Mouse (Mus musculus): ENCODE results near the gene Cpn1.
"Not testable (repeated sequence)": the region's sequence is repeated elsewhere in the genome, so short reads cannot be mapped to it uniquely, and the experiment has no call there.

Cpn1 gene

GRCm38 (mm10) chr19:43981992-43982391, 4.4 kb downstream of the Cpn1 start:
- DNase-seq (ENCODE audit: extremely low spot score, low spot score): no peak

- DNase-seq (ENCODE audit: extremely low spot score, low spot score): no peak
These were observed 5.6 kb downstream of the Cpn1 start for GRCm38 (mm10) chr19:43980711-43981110.

GRCm38 (mm10) chr19:43977799-43978198, 8.6 kb downstream of the Cpn1 start:
- no peak for DNase-seq (ENCODE audit: extremely low spot score, low spot score)

GRCm38 (mm10) chr19:43976661-43977060, 9.7 kb downstream of the Cpn1 start:
- DNase-seq (ENCODE audit: extremely low spot score, low spot score): no peak

GRCm38 (mm10) chr19:43974221-43974620, 12.1 kb downstream of the Cpn1 start:
- DNase-seq (ENCODE audit: extremely low spot score, low spot score): no peak

- DNase-seq (ENCODE audit: extremely low spot score, low spot score): no peak
These were observed 12.6 kb downstream of the Cpn1 start for GRCm38 (mm10) chr19:43973711-43974110.

GRCm38 (mm10) chr19:43972129-43972528, 14.2 kb downstream of the Cpn1 start:
- DNase-seq (ENCODE audit: extremely low spot score, low spot score): no peak

GRCm38 (mm10) chr19:43968436-43969026, 17.8 kb downstream of the Cpn1 start:
- DNase-seq (ENCODE audit: extremely low spot score, low spot score): no peak

GRCm38 (mm10) chr19:43966481-43966880, 19.9 kb downstream of the Cpn1 start:
- no peak for DNase-seq (ENCODE audit: extremely low spot score, low spot score)

- DNase-seq (ENCODE audit: extremely low spot score, low spot score): no peak
These were observed 20.8 kb downstream of the Cpn1 start for GRCm38 (mm10) chr19:43965496-43966085.

- no peak for DNase-seq (ENCODE audit: extremely low spot score, low spot score)
These were observed 23.6 kb downstream of the Cpn1 start for GRCm38 (mm10) chr19:43962795-43963194.

- no peak for DNase-seq (ENCODE audit: extremely low spot score, low spot score)
These were observed 25.2 kb downstream of the Cpn1 start for GRCm38 (mm10) chr19:43961185-43961584.

GRCm38 (mm10) chr19:43960014-43960413, 26.3 kb downstream of the Cpn1 start:
- DNase-seq (ENCODE audit: extremely low spot score, low spot score): no peak

GRCm38 (mm10) chr19:43959162-43959561, 27.2 kb downstream of the Cpn1 start:
- peak; percentile 77 for DNase-seq (ENCODE audit: extremely low spot score, low spot score)

GRCm38 (mm10) chr19:43957881-43958280, 28.5 kb downstream of the Cpn1 start:
- no peak for DNase-seq (ENCODE audit: extremely low spot score, low spot score)

GRCm38 (mm10) chr19:43957402-43957801, 29.0 kb downstream of the Cpn1 start:
- DNase-seq (ENCODE audit: extremely low spot score, low spot score): no peak

- no peak for DNase-seq (ENCODE audit: extremely low spot score, low spot score)
These were observed 31.1 kb downstream of the Cpn1 start for GRCm38 (mm10) chr19:43955266-43955665.

GRCm38 (mm10) chr19:43954864-43955263, 31.5 kb downstream of the Cpn1 start:
- DNase-seq (ENCODE audit: extremely low spot score, low spot score): no peak

GRCm38 (mm10) chr19:43952936-43953335, 33.4 kb downstream of the Cpn1 start:
- not testable (repeated sequence) for DNase-seq (ENCODE audit: extremely low spot score, low spot score)

GRCm38 (mm10) chr19:43949111-43949810, 37.1 kb downstream of the Cpn1 start:
- peak; percentile 59 for DNase-seq (ENCODE audit: extremely low spot score, low spot score)

GRCm38 (mm10) chr19:43944566-43944965, 41.8 kb downstream of the Cpn1 start:
- DNase-seq (ENCODE audit: extremely low spot score, low spot score): no peak

GRCm38 (mm10) chr19:43943076-43943475, 43.3 kb downstream of the Cpn1 start:
- no peak for DNase-seq (ENCODE audit: extremely low spot score, low spot score)
